Mouse (Mus musculus) kidney, embryonic 14.5 days (tissue): Measurements from ENCODE around the gene Vdr. TPM values are rescaled to one million over a fixed set of nuclear protein-coding genes. Genes with fewer than 3 reads are reported as not detected.

Source experiments
- ATAC-seq: fragments of 200-750 bp; cut with Nextera tagmentation; 2 replicates; pipeline ENCODE4 v1.8.0; 2017; ENCODE audit warnings: moderate number of reproducible peaks, mild to moderate bottlenecking, moderate TSS enrichment, moderate library complexity; ENCODE audit not compliant: low FRiP score, low TSS enrichment
- H3K27ac ChIP-seq: fragments of 300-500 bp; sonication (generic); 2 replicates; pipeline ENCODE4 v1.5.1; 2014; ENCODE audit warnings: low read depth, mild to moderate bottlenecking, low read length, moderate library complexity, mixed read lengths
- H3K27me3 ChIP-seq: fragments of 300-500 bp; sonication (generic); 2 replicates; pipeline ENCODE4 v1.6.1; 2014; ENCODE audit warnings: mild to moderate bottlenecking, low read length; ENCODE audit not compliant: control insufficient read depth, insufficient read depth
- H3K36me3 ChIP-seq: fragments of 300-500 bp; sonication (generic); 2 replicates; pipeline ENCODE4 v1.6.1; 2014; ENCODE audit warnings: low read length, mixed read lengths; ENCODE audit not compliant: control insufficient read depth, insufficient read depth
- H3K4me1 ChIP-seq: fragments of 300-500 bp; sonication (generic); 2 replicates; pipeline ENCODE4 v1.6.1; 2014; ENCODE audit warnings: low read length, mixed read lengths; ENCODE audit not compliant: control insufficient read depth, insufficient read depth
- H3K4me2 ChIP-seq: fragments of 300-500 bp; sonication (generic); replicated peaks from 2 replicates; pipeline ENCODE4 v1.6.1; 2014; ENCODE audit warnings: low read depth, mild to moderate bottlenecking, low read length
- H3K4me3 ChIP-seq: fragments of 300-500 bp; sonication (generic); 2 replicates; pipeline ENCODE4 v1.5.1; 2014; ENCODE audit warnings: mild to moderate bottlenecking, low read length
- H3K9ac ChIP-seq: fragments of 300-500 bp; sonication (generic); 2 replicates; pipeline ENCODE4 v1.6.1; 2014; ENCODE audit warnings: low read depth, mild to moderate bottlenecking, low read length, moderate library complexity
- H3K9me3 ChIP-seq: fragments of 300-500 bp; sonication (generic); 2 replicates; pipeline ENCODE4 v1.6.1; 2016; ENCODE audit warnings: low read length; ENCODE audit not compliant: control insufficient read depth
- WGBS: fragments of 180-500 bp; shearing (Covaris S2); extraction: QIAGEN DNeasy Blood & Tissue Kit; methylation state at CpG from one replicate; pipeline ENCODE4 v1.1.7; 2014; 5-methylcytosine and 5-hydroxymethylcytosine counted together
- polyA plus RNA-seq: library from polyadenylated mRNA; unstranded; fragments of >200 nt; fragmentation: Nextera tagmentation; extraction: Ambion mirVana; gene quantifications from 2 replicates; pipeline ENCODE4 v1.2.1, GENCODE M21; 2014

Vdr gene
- 1.4 and 2.8 TPM in 2 replicates for polyA plus RNA-seq

DNA sequence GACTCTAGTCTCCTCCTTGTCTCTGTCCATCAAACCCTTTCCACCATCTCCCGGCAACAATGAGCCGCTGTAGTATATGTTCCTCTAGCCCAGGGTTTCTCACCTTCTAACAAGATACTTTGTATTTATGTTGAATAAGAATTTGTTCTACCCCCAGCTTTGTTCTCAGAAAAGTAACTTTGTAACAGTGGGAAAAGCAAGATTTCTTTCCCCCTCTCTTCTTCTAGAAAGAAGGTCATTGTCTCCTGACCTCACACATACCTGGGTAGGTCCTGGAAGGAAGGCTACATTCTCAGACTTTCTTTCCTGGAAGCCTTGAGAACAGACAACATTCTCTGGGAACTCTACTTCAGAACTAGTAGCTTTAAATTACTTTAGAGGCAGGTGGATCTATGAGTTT, at the start of gene Vdr:
Vdr (minus strand) TSS at position 101 of the 400 bp plus-strand sequence.
- 93% methylated on average over 2 of the region's 2 CpGs for whole genome bisulfite sequencing
- Histone ChIP-seq H3K4me2 (no peak within 1 kb of the TSS), H3K4me1 (peaks cover 23% of the 10 kb centered on the region), H3K27ac (no peak within 1 kb of the TSS), H3K9me3 (no peaks in the 10 kb centered on the region), H3K27me3 (peaks cover 18% of the 10 kb centered on the region), H3K9ac (no peak within 1 kb of the TSS), H3K4me3 (no peak within 1 kb of the TSS), H3K36me3 (no peaks in the 10 kb centered on the region)
- ATAC-seq = no peak

DNA sequence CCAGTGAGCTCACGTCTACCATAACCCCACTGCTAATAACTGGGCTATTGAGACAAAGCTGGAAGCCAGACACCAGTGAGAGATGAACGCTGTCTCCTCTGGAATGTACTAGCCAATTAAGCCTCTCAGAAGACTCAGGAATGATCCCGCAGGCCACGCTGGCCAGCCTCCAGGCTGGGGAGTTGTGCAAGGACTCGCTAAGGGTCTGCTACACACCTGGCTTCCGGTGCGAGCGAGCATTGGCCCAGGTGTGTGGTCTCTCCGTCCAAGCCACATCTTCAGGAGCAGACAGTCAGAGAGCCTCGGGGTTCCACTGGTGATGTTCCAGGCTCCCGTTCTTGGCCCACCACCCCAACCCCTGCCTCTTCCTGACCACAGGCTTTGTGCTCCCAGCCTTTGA, 46.0 kb upstream of the Vdr start:
- no peak overlapping the region for H3K4me3 ChIP-seq
- H3K9ac ChIP-seq = no peak overlapping the region
- no peak overlapping the region for H3K4me2 ChIP-seq
- H3K36me3 ChIP-seq = no peaks in the 10 kb centered on the region
- H3K27ac ChIP-seq = no peak overlapping the region
- no peaks in the 10 kb centered on the region for H3K9me3 ChIP-seq
- peaks cover 6% of the 10 kb centered on the region; the same call in 1 of the 2 replicates for H3K4me1 ChIP-seq
- no peak for ATAC-seq
- 81% methylated on average over 11 of the region's 11 CpGs for WGBS
- H3K27me3 ChIP-seq = no peaks in the 10 kb centered on the region

DNA sequence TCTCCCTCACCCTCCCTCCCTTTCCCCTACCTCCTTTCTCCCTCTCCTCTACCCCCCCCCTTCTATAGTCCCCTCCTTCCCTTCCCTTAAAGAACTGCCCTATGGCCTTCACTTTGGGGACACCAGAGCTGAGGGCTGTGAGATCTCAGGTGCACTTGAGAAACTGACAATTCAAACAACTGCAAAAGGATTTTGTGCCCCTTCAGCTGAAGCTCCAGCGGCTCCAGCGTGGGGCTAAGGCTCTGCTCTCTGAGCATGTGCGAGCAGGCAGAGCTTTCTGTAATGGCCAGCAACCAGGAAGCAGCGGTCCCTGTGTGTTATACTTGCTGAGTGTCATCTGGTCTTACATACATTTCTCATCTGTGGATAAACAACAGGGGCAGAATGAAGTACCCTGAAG, 45.3 kb upstream of the Vdr start:
- Histone ChIP-seq H3K27ac (no peak overlapping the region), H3K9ac (no peak overlapping the region), H3K4me2 (no peak overlapping the region), H3K4me1 (peaks cover 6% of the 10 kb centered on the region; the same call in 1 of the 2 replicates), H3K9me3 (no peaks in the 10 kb centered on the region), H3K4me3 (no peak overlapping the region), H3K36me3 (no peaks in the 10 kb centered on the region), H3K27me3 (no peaks in the 10 kb centered on the region)
- no peak for ATAC-seq
- WGBS = 33% methylated on average over 4 of the region's 4 CpGs

DNA sequence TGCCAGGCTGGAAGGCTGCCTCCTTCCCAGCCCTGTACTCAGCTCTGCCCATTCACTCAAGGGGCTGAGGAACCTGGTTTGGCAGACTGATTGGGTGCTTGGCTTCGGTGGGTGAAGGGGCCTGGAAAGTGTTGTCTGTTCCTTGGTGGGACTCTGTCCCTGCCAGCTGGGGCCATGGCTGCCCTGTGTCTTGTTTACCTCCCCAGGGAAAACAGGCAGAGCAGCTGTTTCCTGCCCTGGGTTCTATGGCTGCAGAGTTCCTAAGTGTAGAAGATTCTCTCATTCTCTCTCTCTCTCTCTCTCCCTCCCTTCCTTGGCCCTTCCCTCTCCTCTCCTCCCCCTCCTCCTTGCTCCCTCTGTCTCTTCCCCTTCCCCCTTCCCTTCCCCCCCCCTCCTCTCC, 44.9 kb upstream of the Vdr start:
- Histone ChIP-seq H3K36me3 (no peaks in the 10 kb centered on the region), H3K9me3 (no peaks in the 10 kb centered on the region), H3K4me1 (peaks cover 6% of the 10 kb centered on the region; the same call in 1 of the 2 replicates), H3K4me3 (no peak overlapping the region), H3K9ac (no peak overlapping the region; the same call in 1 of the 2 replicates), H3K27ac (no peak overlapping the region), H3K27me3 (no peaks in the 10 kb centered on the region), H3K4me2 (no peak overlapping the region)
- no peak for ATAC-seq
- WGBS = 84% methylated on average over 1 of the region's 1 CpGs

DNA sequence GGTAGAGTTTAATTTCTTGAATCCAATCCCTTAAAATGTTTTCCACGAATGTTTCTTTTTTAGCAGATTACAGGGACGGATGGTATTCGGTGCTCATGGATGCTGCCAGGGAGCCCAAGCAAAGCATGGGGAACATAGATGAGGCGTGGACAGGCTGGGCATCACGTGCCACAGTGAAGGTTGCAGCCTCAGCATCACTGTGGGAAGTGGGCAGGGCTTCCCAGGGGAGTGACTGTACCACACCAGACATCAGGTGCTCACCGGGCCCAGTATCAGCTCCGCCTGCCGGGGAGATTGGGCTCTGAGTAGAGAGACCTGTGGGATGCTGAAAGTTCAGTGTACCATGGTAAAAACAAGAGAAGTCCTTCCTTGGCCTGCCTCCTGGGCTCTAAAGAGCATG, 44.2 kb upstream of the Vdr start:
- 83% methylated on average over 8 of the region's 8 CpGs for WGBS
- Histone ChIP-seq H3K27me3 (no peaks in the 10 kb centered on the region), H3K9ac (no peak overlapping the region), H3K36me3 (no peaks in the 10 kb centered on the region), H3K4me2 (no peak overlapping the region), H3K4me1 (peaks cover 6% of the 10 kb centered on the region; the same call in 1 of the 2 replicates), H3K27ac (no peak overlapping the region), H3K4me3 (no peak overlapping the region), H3K9me3 (no peaks in the 10 kb centered on the region)
- ATAC-seq = no peak

DNA sequence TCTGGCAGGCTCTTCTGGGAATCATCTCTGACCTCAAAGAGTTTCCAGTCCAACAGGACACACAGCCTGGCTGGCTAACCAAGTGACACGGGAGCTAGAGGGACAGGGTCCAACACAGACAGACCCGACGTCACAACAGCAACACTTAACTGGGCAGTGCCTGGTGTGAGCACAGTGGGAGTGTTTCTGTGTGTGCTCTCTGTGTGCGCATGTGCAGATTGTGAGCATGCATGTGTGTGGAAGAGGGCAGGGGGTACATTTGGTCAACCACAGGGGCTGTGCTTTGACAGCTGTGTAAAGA, 42.4 kb upstream of the Vdr start:
- no peak overlapping the region for H3K9ac ChIP-seq
- ATAC-seq = 0 out of 2 replicates have a peak, but pooled peaks have one; percentile 9
- H3K36me3 ChIP-seq = no peaks in the 10 kb centered on the region
- no peak overlapping the region for H3K27ac ChIP-seq
- H3K9me3 ChIP-seq = no peaks in the 10 kb centered on the region
- H3K4me3 ChIP-seq = no peak overlapping the region
- no peak overlapping the region for H3K4me2 ChIP-seq
- peaks cover 10% of the 10 kb centered on the region; the same call in 1 of the 2 replicates for H3K4me1 ChIP-seq
- H3K27me3 ChIP-seq = no peaks in the 10 kb centered on the region
- 69% methylated on average over 4 of the region's 4 CpGs for WGBS

DNA sequence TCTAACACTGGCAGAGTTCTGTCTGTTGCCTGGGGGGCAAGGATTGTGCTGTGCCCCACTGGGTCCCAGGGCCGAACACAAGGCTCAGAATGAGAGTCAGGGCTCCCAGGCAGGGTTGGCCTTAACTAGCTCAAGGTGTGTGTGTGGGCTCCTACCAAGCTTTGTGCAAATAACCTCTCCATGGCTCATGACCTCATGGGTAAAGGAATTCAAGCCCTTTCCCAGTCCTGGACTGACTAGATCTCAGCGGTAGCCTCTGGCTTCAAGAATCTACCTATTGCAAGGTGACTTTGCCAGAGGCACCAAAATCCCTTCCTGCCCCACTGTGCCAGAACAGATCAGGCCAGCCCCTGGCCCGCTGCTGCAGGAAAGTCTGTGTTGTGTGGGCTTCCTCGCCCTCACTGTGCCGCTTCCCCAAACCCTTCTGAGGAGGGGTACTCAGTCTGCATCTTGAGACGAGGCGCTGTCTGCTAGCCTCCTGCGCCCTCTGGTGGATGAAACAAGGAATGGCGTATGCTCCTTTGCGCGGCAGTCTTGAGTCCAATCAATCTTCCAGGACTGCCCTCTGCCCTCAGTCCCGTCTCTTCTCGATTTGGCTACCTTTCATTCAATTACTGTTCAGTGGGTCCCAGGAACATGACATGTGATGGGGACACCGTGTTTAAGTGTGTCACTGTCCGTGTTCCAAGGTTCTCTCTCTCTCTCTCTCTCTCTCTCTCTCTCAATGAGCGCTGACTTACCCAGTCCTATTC, 41.9 kb upstream of the Vdr start:
- Histone ChIP-seq H3K4me3 (no peak overlapping the region), H3K9ac (no peak overlapping the region), H3K4me1 (peaks cover 10% of the 10 kb centered on the region; the same call in 1 of the 2 replicates), H3K27me3 (no peaks in the 10 kb centered on the region), H3K9me3 (no peaks in the 10 kb centered on the region), H3K4me2 (no peak overlapping the region), H3K27ac (no peak overlapping the region), H3K36me3 (no peaks in the 10 kb centered on the region)
- peak; percentile 59 for ATAC-seq
- 16% methylated on average over 16 of the region's 16 CpGs for WGBS

DNA sequence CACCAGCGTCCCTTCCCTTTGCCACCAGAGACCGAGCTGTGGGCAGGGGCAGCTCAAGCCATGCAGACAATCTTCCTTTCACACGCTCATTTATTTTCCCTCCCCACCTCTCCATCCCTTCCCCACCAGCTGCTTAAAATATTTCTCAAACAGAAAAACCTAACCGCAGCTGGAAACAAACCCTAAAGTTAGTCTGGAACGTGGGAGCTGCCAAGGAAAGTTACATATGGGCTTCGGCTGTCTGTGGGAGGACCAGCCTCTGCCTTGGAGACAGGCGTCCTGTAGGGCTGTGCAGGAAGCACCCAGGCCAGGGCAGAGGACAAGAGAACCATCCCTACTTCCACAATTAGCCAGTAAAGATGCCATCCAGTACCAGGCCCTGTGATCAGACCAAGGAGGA, 39.8 kb upstream of the Vdr start:
- no peak for ATAC-seq
- H3K4me2 ChIP-seq = no peak overlapping the region
- no peaks in the 10 kb centered on the region for H3K36me3 ChIP-seq
- no peaks in the 10 kb centered on the region for H3K9me3 ChIP-seq
- H3K4me3 ChIP-seq = no peak overlapping the region
- 40% methylated on average over 7 of the region's 7 CpGs for WGBS
- no peak overlapping the region for H3K27ac ChIP-seq
- no peak overlapping the region for H3K9ac ChIP-seq
- H3K4me1 ChIP-seq = peaks cover 12% of the 10 kb centered on the region; the same call in 1 of the 2 replicates
- no peaks in the 10 kb centered on the region for H3K27me3 ChIP-seq

DNA sequence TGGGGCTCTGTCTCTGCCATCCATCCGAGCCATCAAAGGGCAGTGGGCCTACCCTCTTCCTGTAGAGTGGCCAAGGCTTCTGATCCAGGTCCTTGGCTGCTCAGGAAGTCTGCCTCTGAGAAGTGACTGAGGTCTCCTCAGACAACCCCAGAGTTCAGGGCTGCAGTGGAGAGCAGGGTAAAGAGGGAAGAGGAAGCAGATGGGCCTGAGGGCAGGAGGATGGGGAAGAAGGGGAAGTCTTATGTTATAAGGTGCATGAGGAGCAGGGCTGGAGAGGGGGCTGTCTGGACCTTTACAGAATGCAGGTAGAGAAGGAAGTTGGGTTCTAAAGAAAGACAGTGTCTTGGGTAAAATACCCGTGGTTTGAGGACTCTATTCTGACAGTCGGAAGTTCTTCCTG, 39.3 kb upstream of the Vdr start:
- no peak overlapping the region for H3K27ac ChIP-seq
- H3K4me2 ChIP-seq = no peak overlapping the region
- no peak for ATAC-seq
- 77% methylated on average over 3 of the region's 3 CpGs for WGBS
- no peaks in the 10 kb centered on the region for H3K36me3 ChIP-seq
- no peaks in the 10 kb centered on the region for H3K9me3 ChIP-seq
- no peak overlapping the region for H3K9ac ChIP-seq
- no peaks in the 10 kb centered on the region for H3K27me3 ChIP-seq
- H3K4me3 ChIP-seq = no peak overlapping the region
- peaks cover 12% of the 10 kb centered on the region; the same call in 1 of the 2 replicates for H3K4me1 ChIP-seq
